Mouse (Mus musculus) kidney, embryonic 14.5 days (tissue): Measurements from ENCODE around the gene Sema5a. TPM values are rescaled to one million over a fixed set of nuclear protein-coding genes. Genes with fewer than 3 reads are reported as not detected.

ENCODE experiments used
- ATAC-seq: fragments of 200-750 bp; cut with Nextera tagmentation; 2 replicates; pipeline ENCODE4 v1.8.0; 2017; ENCODE audit warnings: moderate number of reproducible peaks, mild to moderate bottlenecking, moderate TSS enrichment, moderate library complexity; ENCODE audit not compliant: low FRiP score, low TSS enrichment
- H3K27ac ChIP-seq: fragments of 300-500 bp; sonication (generic); 2 replicates; pipeline ENCODE4 v1.5.1; 2014; ENCODE audit warnings: low read depth, mild to moderate bottlenecking, low read length, moderate library complexity, mixed read lengths
- H3K27me3 ChIP-seq: fragments of 300-500 bp; sonication (generic); 2 replicates; pipeline ENCODE4 v1.6.1; 2014; ENCODE audit warnings: mild to moderate bottlenecking, low read length; ENCODE audit not compliant: control insufficient read depth, insufficient read depth
- H3K36me3 ChIP-seq: fragments of 300-500 bp; sonication (generic); 2 replicates; pipeline ENCODE4 v1.6.1; 2014; ENCODE audit warnings: low read length, mixed read lengths; ENCODE audit not compliant: control insufficient read depth, insufficient read depth
- H3K4me1 ChIP-seq: fragments of 300-500 bp; sonication (generic); 2 replicates; pipeline ENCODE4 v1.6.1; 2014; ENCODE audit warnings: low read length, mixed read lengths; ENCODE audit not compliant: control insufficient read depth, insufficient read depth
- H3K4me2 ChIP-seq: fragments of 300-500 bp; sonication (generic); replicated peaks from 2 replicates; pipeline ENCODE4 v1.6.1; 2014; ENCODE audit warnings: low read depth, mild to moderate bottlenecking, low read length
- H3K4me3 ChIP-seq: fragments of 300-500 bp; sonication (generic); 2 replicates; pipeline ENCODE4 v1.5.1; 2014; ENCODE audit warnings: mild to moderate bottlenecking, low read length
- H3K9ac ChIP-seq: fragments of 300-500 bp; sonication (generic); 2 replicates; pipeline ENCODE4 v1.6.1; 2014; ENCODE audit warnings: low read depth, mild to moderate bottlenecking, low read length, moderate library complexity
- H3K9me3 ChIP-seq: fragments of 300-500 bp; sonication (generic); 2 replicates; pipeline ENCODE4 v1.6.1; 2016; ENCODE audit warnings: low read length; ENCODE audit not compliant: control insufficient read depth
- WGBS: fragments of 180-500 bp; shearing (Covaris S2); extraction: QIAGEN DNeasy Blood & Tissue Kit; methylation state at CpG from one replicate; pipeline ENCODE4 v1.1.7; 2014; 5-methylcytosine and 5-hydroxymethylcytosine counted together
- polyA plus RNA-seq: library from polyadenylated mRNA; unstranded; fragments of >200 nt; fragmentation: Nextera tagmentation; extraction: Ambion mirVana; gene quantifications from 2 replicates; pipeline ENCODE4 v1.2.1, GENCODE M21; 2014

The Sema5a gene
- polyA plus RNA-seq, 1 experiment from 2014 or later, result 30.2 TPM

DNA sequence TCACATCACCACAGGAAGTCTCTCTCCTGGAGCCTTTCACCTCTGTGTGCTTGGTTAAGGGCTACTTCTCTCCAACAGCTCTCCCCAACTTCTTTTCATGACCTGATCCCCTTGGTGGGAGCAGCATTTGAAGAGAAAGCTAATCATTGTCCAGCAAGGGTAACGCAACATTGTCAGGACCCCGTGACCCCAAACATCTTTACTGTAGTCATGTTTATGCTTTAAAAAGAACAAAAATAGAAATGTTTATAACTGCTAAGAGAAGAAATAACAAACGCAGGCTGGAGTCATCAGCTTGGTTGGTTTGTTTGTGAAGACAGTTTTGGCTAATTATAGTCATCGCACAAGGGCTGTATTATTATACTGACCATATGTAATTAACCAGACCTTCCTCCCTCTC is 198.1 kb downstream of the Sema5a start:
- no peak for ATAC-seq

DNA sequence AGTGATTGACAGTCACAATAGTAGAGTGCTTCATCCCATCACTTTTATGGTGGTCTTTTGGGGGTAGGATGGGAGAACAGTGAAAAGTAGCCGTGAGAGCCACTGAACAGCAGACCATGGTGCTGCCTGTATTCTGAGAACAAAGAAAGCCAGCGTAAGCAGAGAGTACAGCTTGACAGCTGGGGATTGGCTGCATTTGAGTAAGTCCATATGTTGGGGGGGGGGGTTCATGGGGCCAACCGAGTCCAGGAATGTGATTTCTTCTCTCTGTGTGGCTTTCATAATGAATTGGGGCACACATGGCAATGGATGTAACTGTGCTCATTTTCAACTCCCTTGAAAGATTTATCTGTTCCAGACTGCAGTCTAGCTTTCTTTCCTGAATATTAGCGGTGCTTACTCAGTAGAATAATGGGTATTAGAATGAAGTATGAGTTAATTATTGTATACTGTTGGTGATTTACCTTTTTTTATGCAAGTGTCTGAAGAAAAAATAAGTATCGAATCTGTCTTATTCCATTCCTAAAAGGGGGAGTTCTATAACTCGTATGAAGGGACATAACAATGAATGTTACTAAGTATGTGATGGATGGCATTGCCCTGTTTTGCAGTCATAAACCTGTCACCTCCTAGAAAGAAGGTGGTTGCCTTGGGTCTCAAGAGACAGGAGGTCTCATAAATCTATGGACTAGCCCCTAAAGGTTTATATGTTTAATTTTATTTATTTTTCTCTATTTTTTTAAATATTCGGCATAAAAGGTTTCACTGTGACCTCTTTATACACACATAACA is 203.1 kb downstream of the Sema5a start:
- no peak overlapping the region for H3K4me3 ChIP-seq
- H3K9me3 ChIP-seq, result no peaks in the 10 kb centered on the region
- H3K27me3 ChIP-seq, result no peaks in the 10 kb centered on the region
- no peak overlapping the region for H3K4me2 ChIP-seq
- 37% methylated on average over 7 of the region's 7 CpGs for WGBS
- no peaks in the 10 kb centered on the region for H3K36me3 ChIP-seq
- no peak overlapping the region for H3K27ac ChIP-seq
- peak; percentile 20; the same call in 1 of the 2 replicates for ATAC-seq
- H3K4me1 ChIP-seq, result no peaks in the 10 kb centered on the region
- no peak overlapping the region for H3K9ac ChIP-seq

More for the DNA sequence above, 198.1 kb downstream of the Sema5a start:
- WGBS, result 81% methylated on average over 4 of the region's 4 CpGs
- Histone ChIP-seq H3K27ac (no peak overlapping the region), H3K9ac (no peak overlapping the region), H3K36me3 (no peaks in the 10 kb centered on the region), H3K9me3 (no peaks in the 10 kb centered on the region), H3K27me3 (no peaks in the 10 kb centered on the region), H3K4me2 (no peak overlapping the region), H3K4me1 (no peaks in the 10 kb centered on the region), H3K4me3 (no peak overlapping the region)

DNA sequence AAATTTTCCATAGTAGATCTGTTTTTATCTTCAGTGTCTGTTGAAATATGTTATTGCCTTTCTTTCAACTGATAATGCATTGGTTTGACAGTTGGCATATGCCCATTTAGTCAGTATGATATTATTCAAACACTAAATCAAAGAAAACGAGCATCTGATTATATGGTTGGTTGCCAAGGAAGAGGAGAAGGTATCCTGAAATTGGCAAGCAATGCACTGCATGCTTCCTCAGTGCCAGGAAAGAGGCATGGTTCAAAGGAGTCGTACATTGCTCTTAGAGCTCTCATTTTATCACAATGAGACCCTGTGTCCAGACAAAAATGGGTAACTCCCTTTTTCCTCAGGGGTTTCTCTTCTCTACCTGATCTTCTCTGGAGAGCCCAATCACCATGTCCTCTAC is 214.4 kb downstream of the Sema5a start:
- no peak overlapping the region for H3K27ac ChIP-seq
- no peaks in the 10 kb centered on the region for H3K4me1 ChIP-seq
- no peak overlapping the region for H3K4me2 ChIP-seq
- 78% methylated on average over 2 of the region's 2 CpGs for WGBS
- H3K9ac ChIP-seq, result no peak overlapping the region
- no peaks in the 10 kb centered on the region for H3K27me3 ChIP-seq
- no peaks in the 10 kb centered on the region for H3K9me3 ChIP-seq
- no peaks in the 10 kb centered on the region for H3K36me3 ChIP-seq
- H3K4me3 ChIP-seq, result no peak overlapping the region
- ATAC-seq, result no peak

DNA sequence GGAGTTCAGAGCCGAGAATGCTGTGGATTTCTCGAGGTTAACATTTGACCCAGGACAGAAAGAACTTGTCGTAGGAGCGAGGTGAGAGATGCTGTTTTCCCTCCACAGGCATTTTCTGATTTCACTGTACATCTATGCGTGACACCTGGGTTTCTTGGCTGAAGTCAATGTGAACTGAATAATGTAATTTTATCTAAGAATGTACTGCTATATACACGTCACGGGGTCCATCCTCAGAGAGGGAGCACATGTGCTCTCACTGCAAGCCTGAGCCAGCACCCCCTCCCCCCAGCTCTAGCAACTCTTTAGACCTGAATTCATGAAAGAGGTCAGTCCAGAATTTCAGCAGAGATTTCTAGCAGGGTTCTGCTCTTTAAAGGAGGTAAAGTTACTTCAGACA is 215.6 kb downstream of the Sema5a start:
- no peak overlapping the region for H3K4me2 ChIP-seq
- ATAC-seq, result no peak

DNA sequence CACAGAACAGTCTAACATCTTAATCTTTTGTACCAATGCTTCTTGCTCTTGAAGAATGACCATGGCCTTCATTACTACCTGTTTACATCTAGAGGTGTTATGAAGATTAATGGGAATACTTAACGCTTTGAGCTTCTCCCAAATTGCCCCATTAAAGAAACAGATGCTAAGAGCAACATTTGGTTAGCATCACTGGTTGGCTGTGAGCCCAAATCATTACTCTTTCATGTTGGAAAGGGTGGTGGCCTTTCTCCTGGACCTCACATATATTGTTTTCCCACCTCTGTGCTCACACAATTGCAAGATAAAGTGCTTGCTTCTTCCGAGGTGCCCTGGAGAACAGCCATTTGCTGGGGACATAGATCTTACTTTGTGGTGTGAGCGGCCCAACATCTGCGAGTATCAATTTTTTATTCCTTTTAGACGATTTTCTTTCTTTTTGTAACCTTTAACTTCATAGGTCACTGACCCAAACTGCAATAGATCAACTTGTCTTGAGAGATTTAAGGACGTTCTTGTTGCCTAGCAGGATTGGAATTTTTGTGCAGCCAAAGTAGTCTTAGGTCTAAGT is 227.0 kb downstream of the Sema5a start:
- H3K4me1 ChIP-seq, result 0 out of 2 replicates have a peak, but pooled peaks cover 5% of the 10 kb centered on the region
- H3K36me3 ChIP-seq, result no peaks in the 10 kb centered on the region
- no peak overlapping the region for H3K27ac ChIP-seq
- no peak for ATAC-seq
- H3K9ac ChIP-seq, result no peak overlapping the region
- H3K9me3 ChIP-seq, result no peaks in the 10 kb centered on the region
- H3K4me2 ChIP-seq, result no peak overlapping the region
- H3K27me3 ChIP-seq, result no peaks in the 10 kb centered on the region
- H3K4me3 ChIP-seq, result no peak overlapping the region
- 9% methylated on average over 6 of the region's 6 CpGs for WGBS

More for the DNA sequence above, 215.6 kb downstream of the Sema5a start:
- Histone ChIP-seq H3K27me3 (no peaks in the 10 kb centered on the region), H3K27ac (no peak overlapping the region), H3K4me1 (no peaks in the 10 kb centered on the region), H3K4me3 (no peak overlapping the region), H3K9me3 (no peaks in the 10 kb centered on the region), H3K36me3 (no peaks in the 10 kb centered on the region), H3K9ac (no peak overlapping the region)
- WGBS, result 68% methylated on average over 7 of the region's 7 CpGs

DNA sequence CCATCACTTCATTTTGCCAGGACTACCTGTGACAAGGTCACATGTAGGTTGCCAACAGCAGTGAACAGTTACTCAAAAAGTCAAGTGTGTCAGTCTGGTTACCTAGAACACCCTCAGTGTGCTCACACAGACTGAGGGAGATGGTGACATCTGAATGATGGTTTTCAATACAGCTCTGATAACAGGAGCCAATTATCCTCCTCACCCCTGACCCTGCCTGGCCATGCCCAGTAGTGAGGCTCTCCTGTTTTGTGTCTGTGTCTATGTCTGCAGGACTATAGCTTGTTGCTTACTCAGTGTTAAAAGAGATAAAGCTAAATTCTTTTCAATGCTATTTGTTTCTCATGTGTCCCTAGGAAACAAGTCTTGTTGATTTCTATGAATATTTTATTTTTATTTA is 236.1 kb downstream of the Sema5a start:
- Histone ChIP-seq H3K9ac (no peak overlapping the region), H3K27ac (no peak overlapping the region), H3K9me3 (no peaks in the 10 kb centered on the region), H3K4me3 (no peak overlapping the region), H3K36me3 (no peaks in the 10 kb centered on the region), H3K27me3 (no peaks in the 10 kb centered on the region), H3K4me2 (no peak overlapping the region), H3K4me1 (no peaks in the 10 kb centered on the region)
- ATAC-seq, result no peak

DNA sequence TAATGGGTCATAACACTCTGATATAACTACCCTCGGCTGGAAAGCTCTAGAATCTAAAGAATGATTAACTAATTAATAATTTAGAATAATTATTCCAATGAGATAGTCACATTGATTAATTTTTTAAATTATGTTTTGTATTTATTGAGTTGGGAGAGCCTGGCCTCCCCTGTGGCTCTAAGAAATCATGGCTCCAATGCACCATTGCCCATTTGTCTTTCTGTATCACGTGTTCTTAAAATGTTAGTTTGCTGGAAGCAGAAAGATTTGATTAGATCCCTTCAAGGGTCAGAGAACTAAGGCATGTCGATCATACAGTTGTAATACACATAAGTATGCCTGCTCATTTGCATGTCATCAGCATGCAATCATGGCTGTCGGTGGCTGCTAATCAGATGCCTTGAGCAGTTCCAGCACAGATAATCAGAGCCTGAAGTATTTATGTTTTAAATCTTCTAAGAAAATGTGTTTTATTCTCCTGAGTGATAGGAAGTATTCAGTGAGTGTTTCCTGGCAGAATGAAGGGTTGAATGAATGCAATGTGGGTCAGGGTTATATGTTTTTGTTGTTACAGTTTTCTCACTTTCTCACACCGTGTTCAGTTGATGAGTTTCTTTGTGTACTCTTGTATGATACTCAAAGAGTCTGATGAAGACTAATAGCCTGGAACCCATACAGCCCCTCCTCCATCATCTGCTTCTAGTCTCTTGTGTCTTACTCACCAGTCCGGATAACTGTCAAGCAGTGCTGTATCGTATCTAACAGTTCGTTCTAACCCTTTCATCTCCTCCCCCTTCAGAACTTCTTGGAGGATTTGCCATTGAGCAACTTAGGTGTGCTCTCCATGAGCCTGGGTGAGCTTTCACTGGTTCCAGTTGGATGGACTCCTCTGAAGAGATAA is 240.7 kb downstream of the Sema5a start:
- WGBS, result 84% methylated on average over 8 of the region's 8 CpGs

DNA sequence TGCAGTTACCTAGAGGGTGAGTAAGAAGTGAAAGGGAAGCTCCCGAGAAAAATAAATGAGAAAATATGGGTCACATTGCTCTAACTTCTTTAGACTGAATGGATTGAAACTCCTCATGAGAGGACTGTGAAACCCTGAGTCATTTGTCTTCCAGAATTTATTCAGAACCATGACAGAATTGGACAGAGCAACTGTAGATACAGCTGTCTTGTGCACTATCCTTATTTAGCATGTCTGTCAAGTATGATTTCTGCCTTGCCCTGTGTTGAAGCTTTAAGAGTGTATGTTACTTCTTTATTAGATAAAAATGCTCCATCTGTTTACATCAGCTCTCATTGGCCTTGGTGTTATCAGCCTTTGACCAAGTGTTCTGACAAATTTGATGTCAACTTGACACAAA is 243.4 kb downstream of the Sema5a start:
- H3K27me3 ChIP-seq, result no peaks in the 10 kb centered on the region
- 78% methylated on average over 1 of the region's 1 CpGs for WGBS
- H3K9me3 ChIP-seq, result no peaks in the 10 kb centered on the region
- H3K36me3 ChIP-seq, result no peaks in the 10 kb centered on the region
- no peak overlapping the region for H3K4me2 ChIP-seq
- H3K4me1 ChIP-seq, result no peaks in the 10 kb centered on the region
- ATAC-seq, result no peak
- H3K27ac ChIP-seq, result no peak overlapping the region
- no peak overlapping the region for H3K9ac ChIP-seq
- H3K4me3 ChIP-seq, result no peak overlapping the region

More for the DNA sequence above, 240.7 kb downstream of the Sema5a start:
- H3K27me3 ChIP-seq, result no peaks in the 10 kb centered on the region
- no peak overlapping the region for H3K4me2 ChIP-seq
- no peak overlapping the region for H3K27ac ChIP-seq
- no peak overlapping the region for H3K9ac ChIP-seq
- H3K36me3 ChIP-seq, result no peaks in the 10 kb centered on the region
- H3K4me3 ChIP-seq, result no peak overlapping the region
- H3K4me1 ChIP-seq, result no peaks in the 10 kb centered on the region
- no peaks in the 10 kb centered on the region for H3K9me3 ChIP-seq
- no peak for ATAC-seq

DNA sequence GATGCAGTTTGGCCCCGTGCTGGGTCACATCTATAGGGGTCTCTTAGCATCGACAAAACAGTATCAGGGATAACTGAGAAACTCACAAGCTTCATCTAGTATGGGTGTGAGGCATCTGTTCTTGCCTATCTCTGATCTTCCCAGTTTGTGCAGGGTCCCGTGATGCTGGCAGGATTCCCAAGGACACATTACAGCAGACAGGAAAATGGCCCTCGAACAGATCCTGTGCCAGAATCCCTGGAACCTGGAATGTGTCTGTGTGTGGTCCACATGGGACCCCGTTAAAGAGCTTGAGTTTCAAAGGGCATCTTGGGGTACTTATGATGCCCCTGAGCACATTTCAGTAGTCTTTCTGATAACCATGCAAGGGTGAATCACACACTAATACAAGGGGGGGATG is 249.6 kb downstream of the Sema5a start:
- 80% methylated on average over 5 of the region's 5 CpGs for WGBS
- ATAC-seq, result no peak
- Histone ChIP-seq H3K27ac (no peak overlapping the region), H3K9me3 (no peaks in the 10 kb centered on the region), H3K4me3 (no peak overlapping the region), H3K36me3 (no peaks in the 10 kb centered on the region), H3K4me1 (no peaks in the 10 kb centered on the region), H3K9ac (no peak overlapping the region), H3K27me3 (no peaks in the 10 kb centered on the region), H3K4me2 (no peak overlapping the region)
